Mouse (Mus musculus): ENCODE measurements around the gene Lax1. TPM values are rescaled to one million over a fixed set of nuclear protein-coding genes. Genes with fewer than 3 reads are reported as not detected.
"Not testable (repeated sequence)": the region's sequence is repeated elsewhere in the genome, so short reads cannot be mapped to it uniquely, and the experiment has no call there.

Lax1 gene
- polyA plus RNA-seq, 1 experiment from 2014 or later: 0.26 TPM

DNA sequence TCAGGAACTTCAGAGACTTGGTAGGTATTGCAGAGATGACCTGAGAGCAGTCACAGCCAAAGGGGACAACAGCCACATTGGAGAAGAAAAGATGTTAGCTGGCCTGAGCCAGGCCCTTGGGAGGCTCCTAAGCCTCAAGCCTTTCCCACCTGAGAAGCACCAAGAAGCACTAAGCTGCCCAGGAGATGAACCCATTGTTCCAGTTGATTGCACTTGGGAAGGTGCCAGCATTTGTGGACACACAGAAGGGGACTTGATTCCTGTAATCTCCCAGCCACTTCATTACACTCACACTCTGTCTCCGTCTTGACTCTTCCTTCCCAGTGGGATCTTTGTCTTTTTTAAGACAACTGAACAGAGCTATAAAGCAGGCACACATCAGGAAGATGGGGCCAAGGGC, 25.3 kb upstream of the Lax1 start:
- Histone ChIP-seq H3K9ac (ENCODE audit: low read length) (no peak overlapping the region), H3K4me1 (replicated peaks; ENCODE audit: control insufficient read depth, insufficient read depth, low read length) (peaks cover 9% of the 10 kb centered on the region; the same call in 1 of the 2 replicates), H3K27ac (ENCODE audit: low read length) (no peak overlapping the region), H3K9me3 (ENCODE audit: control insufficient read depth, low read length) (no peaks in the 10 kb centered on the region), H3K4me3 (ENCODE audit: low read length) (no peak overlapping the region), H3K36me3 (ENCODE audit: control insufficient read depth, insufficient read depth, low read length) (no peaks in the 10 kb centered on the region), H3K27me3 (ENCODE audit: control insufficient read depth, insufficient read depth, low read depth, low read length) (no peaks in the 10 kb centered on the region), H3K4me2 (ENCODE audit: low read depth, low read length) (no peak overlapping the region)
- ATAC-seq (ENCODE audit: low read depth): no peak
- WGBS: 48% methylated on average over 1 of the region's 1 CpGs

GRCm38 (mm10) chr1:133713009-133713370, 23.1 kb upstream of the Lax1 start:
- Histone ChIP-seq H3K27me3 (ENCODE audit: control insufficient read depth, insufficient read depth, low read depth, low read length) (no peaks in the 10 kb centered on the region), H3K4me2 (ENCODE audit: low read depth, low read length) (no peak overlapping the region), H3K36me3 (ENCODE audit: control insufficient read depth, insufficient read depth, low read length) (no peaks in the 10 kb centered on the region), H3K9me3 (ENCODE audit: control insufficient read depth, low read length) (no peaks in the 10 kb centered on the region), H3K4me1 (replicated peaks; ENCODE audit: control insufficient read depth, insufficient read depth, low read length) (peaks cover 9% of the 10 kb centered on the region; the same call in 1 of the 2 replicates), H3K27ac (ENCODE audit: low read length) (no peak overlapping the region), H3K9ac (ENCODE audit: low read length) (no peak overlapping the region), H3K4me3 (ENCODE audit: low read length) (no peak overlapping the region)
- ATAC-seq (ENCODE audit: low read depth): 0 out of 2 replicates have a peak, but pooled peaks have one; percentile 18
- WGBS: 43% methylated on average over 2 of the region's 2 CpGs

GRCm38 (mm10) chr1:133712288-133713008, 22.5 kb upstream of the Lax1 start:
- 0 out of 2 replicates have a peak, but pooled peaks have one; percentile 32 for ATAC-seq (ENCODE audit: low read depth)
- 63% methylated on average over 12 of the region's 12 CpGs for WGBS

DNA sequence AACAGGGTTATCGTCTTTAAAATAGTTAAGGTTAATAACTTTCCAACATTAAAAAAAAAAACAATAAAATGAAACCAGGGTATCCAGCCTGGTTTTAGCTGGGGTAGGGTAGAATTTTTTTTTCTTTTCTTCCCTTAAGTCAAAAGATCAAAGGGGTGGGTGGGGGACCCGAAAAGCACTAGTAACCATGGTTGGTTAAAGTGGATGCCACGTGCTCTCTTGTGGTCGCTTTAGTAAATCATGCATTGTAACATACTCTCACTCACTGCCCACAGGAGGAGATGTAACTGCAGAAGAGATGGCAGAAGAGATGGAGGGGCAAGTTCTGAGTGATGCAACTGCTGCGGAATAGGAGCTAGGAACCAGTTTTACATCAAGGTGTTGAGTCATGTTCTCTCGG, 21.5 kb upstream of the Lax1 start:
- H3K4me3 ChIP-seq (ENCODE audit: low read length): no peak overlapping the region
- H3K9ac ChIP-seq (ENCODE audit: low read length): no peak overlapping the region
- H3K27me3 ChIP-seq (ENCODE audit: control insufficient read depth, insufficient read depth, low read depth, low read length): no peaks in the 10 kb centered on the region
- no peak overlapping the region for H3K4me2 ChIP-seq (ENCODE audit: low read depth, low read length)
- ATAC-seq (ENCODE audit: low read depth): no peak
- H3K36me3 ChIP-seq (ENCODE audit: control insufficient read depth, insufficient read depth, low read length): peaks cover 2% of the 10 kb centered on the region; the same call in 1 of the 2 replicates
- peaks cover 9% of the 10 kb centered on the region; the same call in 1 of the 2 replicates for H3K4me1 ChIP-seq (replicated peaks; ENCODE audit: control insufficient read depth, insufficient read depth, low read length)
- WGBS: 66% methylated on average over 6 of the region's 6 CpGs
- H3K27ac ChIP-seq (ENCODE audit: low read length): no peak overlapping the region
- H3K9me3 ChIP-seq (ENCODE audit: control insufficient read depth, low read length): no peaks in the 10 kb centered on the region

More at GRCm38 (mm10) chr1:133712288-133713008, 22.5 kb upstream of the Lax1 start:
- Histone ChIP-seq H3K4me3 (ENCODE audit: low read length) (no peak overlapping the region), H3K9ac (ENCODE audit: low read length) (no peak overlapping the region), H3K9me3 (ENCODE audit: control insufficient read depth, low read length) (no peaks in the 10 kb centered on the region), H3K4me1 (replicated peaks; ENCODE audit: control insufficient read depth, insufficient read depth, low read length) (peaks cover 9% of the 10 kb centered on the region; the same call in 1 of the 2 replicates), H3K27me3 (ENCODE audit: control insufficient read depth, insufficient read depth, low read depth, low read length) (no peaks in the 10 kb centered on the region), H3K27ac (ENCODE audit: low read length) (no peak overlapping the region), H3K36me3 (ENCODE audit: control insufficient read depth, insufficient read depth, low read length) (no peaks in the 10 kb centered on the region), H3K4me2 (ENCODE audit: low read depth, low read length) (no peak overlapping the region)

GRCm38 (mm10) chr1:133710895-133711294, 21.0 kb upstream of the Lax1 start:
- no peak for ATAC-seq (ENCODE audit: low read depth)
- Histone ChIP-seq H3K4me3 (ENCODE audit: low read length) (no peak overlapping the region), H3K36me3 (ENCODE audit: control insufficient read depth, insufficient read depth, low read length) (peaks cover 2% of the 10 kb centered on the region; the same call in 1 of the 2 replicates), H3K9me3 (ENCODE audit: control insufficient read depth, low read length) (no peaks in the 10 kb centered on the region), H3K27me3 (ENCODE audit: control insufficient read depth, insufficient read depth, low read depth, low read length) (no peaks in the 10 kb centered on the region), H3K4me1 (replicated peaks; ENCODE audit: control insufficient read depth, insufficient read depth, low read length) (peaks cover 9% of the 10 kb centered on the region; the same call in 1 of the 2 replicates), H3K27ac (ENCODE audit: low read length) (no peak overlapping the region), H3K4me2 (ENCODE audit: low read depth, low read length) (no peak overlapping the region), H3K9ac (ENCODE audit: low read length) (no peak overlapping the region)
- WGBS: 59% methylated on average over 6 of the region's 6 CpGs

DNA sequence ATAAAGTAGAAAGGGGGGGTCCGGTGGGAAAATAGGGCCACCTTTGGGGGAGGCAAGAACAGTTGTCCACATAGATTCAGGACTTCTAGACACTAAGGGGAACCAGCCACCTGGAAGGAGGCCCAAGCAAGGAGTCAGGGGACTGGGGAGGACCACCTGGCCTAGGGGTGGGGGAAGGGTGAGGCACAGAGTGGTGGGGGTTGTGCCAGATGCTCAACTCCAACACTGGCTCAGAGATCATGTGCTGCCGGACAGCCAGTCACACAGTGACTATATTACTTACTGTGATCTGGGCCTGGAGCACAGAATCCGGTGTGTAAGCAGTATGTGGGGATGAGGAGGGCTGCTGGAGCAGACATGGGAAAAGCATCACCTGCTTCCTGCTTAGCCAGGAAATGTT, 19.4 kb upstream of the Lax1 start:
- ATAC-seq (ENCODE audit: low read depth): no peak
- no peak overlapping the region for H3K27ac ChIP-seq (ENCODE audit: low read length)
- no peaks in the 10 kb centered on the region for H3K27me3 ChIP-seq (ENCODE audit: control insufficient read depth, insufficient read depth, low read depth, low read length)
- peaks cover 9% of the 10 kb centered on the region; the same call in 1 of the 2 replicates for H3K4me1 ChIP-seq (replicated peaks; ENCODE audit: control insufficient read depth, insufficient read depth, low read length)
- H3K36me3 ChIP-seq (ENCODE audit: control insufficient read depth, insufficient read depth, low read length): peaks cover 2% of the 10 kb centered on the region; the same call in 1 of the 2 replicates
- H3K9ac ChIP-seq (ENCODE audit: low read length): no peak overlapping the region
- no peak overlapping the region for H3K4me2 ChIP-seq (ENCODE audit: low read depth, low read length)
- H3K9me3 ChIP-seq (ENCODE audit: control insufficient read depth, low read length): no peaks in the 10 kb centered on the region
- WGBS: 51% methylated on average over 3 of the region's 3 CpGs
- no peak overlapping the region for H3K4me3 ChIP-seq (ENCODE audit: low read length)

- H3K4me1 ChIP-seq (replicated peaks; ENCODE audit: control insufficient read depth, insufficient read depth, low read length); H3K9me3 ChIP-seq (ENCODE audit: control insufficient read depth, low read length); H3K36me3 ChIP-seq (ENCODE audit: control insufficient read depth, insufficient read depth, low read length); H3K4me3 ChIP-seq (ENCODE audit: low read length); H3K4me2 ChIP-seq (ENCODE audit: low read depth, low read length); H3K27ac ChIP-seq (ENCODE audit: low read length); H3K9ac ChIP-seq (ENCODE audit: low read length); ATAC-seq (ENCODE audit: low read depth); H3K27me3 ChIP-seq (ENCODE audit: control insufficient read depth, insufficient read depth, low read depth, low read length): not testable (repeated sequence)
- 25% methylated on average over 1 of the region's 2 CpGs for WGBS
Observed at GRCm38 (mm10) chr1:133701824-133702223, 11.9 kb upstream of the Lax1 start.

GRCm38 (mm10) chr1:133697935-133698620, 8.2 kb upstream of the Lax1 start:
- H3K9me3 ChIP-seq (ENCODE audit: control insufficient read depth, low read length): no peaks in the 10 kb centered on the region
- WGBS: 93% methylated on average over 12 of the region's 12 CpGs
- peaks cover 31% of the 10 kb centered on the region for H3K4me1 ChIP-seq (replicated peaks; ENCODE audit: control insufficient read depth, insufficient read depth, low read length)
- no peak overlapping the region for H3K27ac ChIP-seq (ENCODE audit: low read length)
- ATAC-seq (ENCODE audit: low read depth): no peak
- H3K9ac ChIP-seq (ENCODE audit: low read length): no peak overlapping the region
- H3K4me2 ChIP-seq (ENCODE audit: low read depth, low read length): no peak overlapping the region
- no peak overlapping the region for H3K4me3 ChIP-seq (ENCODE audit: low read length)
- no peaks in the 10 kb centered on the region for H3K36me3 ChIP-seq (ENCODE audit: control insufficient read depth, insufficient read depth, low read length)
- no peaks in the 10 kb centered on the region for H3K27me3 ChIP-seq (ENCODE audit: control insufficient read depth, insufficient read depth, low read depth, low read length)

- Histone ChIP-seq H3K4me3 (ENCODE audit: low read length) (no peak overlapping the region), H3K27me3 (ENCODE audit: control insufficient read depth, insufficient read depth, low read depth, low read length) (no peaks in the 10 kb centered on the region), H3K27ac (ENCODE audit: low read length) (peak overlapping the region; percentile 96), H3K9ac (ENCODE audit: low read length) (no peak overlapping the region), H3K9me3 (ENCODE audit: control insufficient read depth, low read length) (no peaks in the 10 kb centered on the region), H3K36me3 (ENCODE audit: control insufficient read depth, insufficient read depth, low read length) (no peaks in the 10 kb centered on the region), H3K4me2 (ENCODE audit: low read depth, low read length) (peak overlapping the region; percentile 38), H3K4me1 (replicated peaks; ENCODE audit: control insufficient read depth, insufficient read depth, low read length) (peaks cover 31% of the 10 kb centered on the region)
- peak; percentile 81 for ATAC-seq (ENCODE audit: low read depth)
- WGBS: 13% methylated on average over 7 of the region's 7 CpGs
Observed at GRCm38 (mm10) chr1:133695901-133696300, 6.0 kb upstream of the Lax1 start.
